9 mouse cellular contexts compared by ENCODE assay signal in genomic region chr8:105290554-105291314, GRCm38 (mm10). TPM values are rescaled to one million over a fixed set of nuclear protein-coding genes. Genes with fewer than 3 reads are reported as not detected.
DNase-seq lines count a peak whose midpoint lies in the region; ATAC-seq and TF ChIP-seq lines count a peak whose summit lies in the region.
"Had no signal": no experiment of that assay in that cellular context is flagged by ENCODE, and none has a peak within 500 bp of the region (broad histone marks: within the 10 kb centered on the region; RNA-seq: fewer than 3 reads in every experiment).

No protein-coding gene starts in this region.

- no peak for ATAC-seq in embryonic facial prominence, embryonic 13.5 days (ENCODE audit: insufficient number of reproducible peaks, insufficient read depth, low FRiP score, low TSS enrichment, low read depth)
- ATAC-seq in heart, embryonic 13.5 days (ENCODE audit: extremely low read depth, insufficient number of reproducible peaks, low FRiP score, low TSS enrichment): no peak
- ATAC-seq in kidney, embryonic 16.5 days (ENCODE audit: low FRiP score, low TSS enrichment): no peak
- no peak for ATAC-seq in liver, embryonic 15.5 days (ENCODE audit: insufficient read depth)
- no peak for ATAC-seq in neural tube, embryonic 11.5 days (ENCODE audit: insufficient read depth, low FRiP score, low TSS enrichment)
- no peak for ATAC-seq in stomach, postnatal 0 days (ENCODE audit: low FRiP score, low TSS enrichment)

- no peaks in the 10 kb centered on the region for H3K9me3 ChIP-seq in embryonic facial prominence, embryonic 13.5 days
- H3K9me3 ChIP-seq in heart, embryonic 13.5 days: no peaks in the 10 kb centered on the region
- no peaks in the 10 kb centered on the region for H3K9me3 ChIP-seq in kidney, embryonic 16.5 days (ENCODE audit: low read length)
- no peaks in the 10 kb centered on the region for H3K9me3 ChIP-seq in liver, embryonic 15.5 days (replicated peaks)
- no peaks in the 10 kb centered on the region for H3K9me3 ChIP-seq in neural tube, embryonic 11.5 days (ENCODE audit: control insufficient read depth, low read length)
- H3K9me3 ChIP-seq in stomach, postnatal 0 days (ENCODE audit: control insufficient read depth, low read length): no peaks in the 10 kb centered on the region

- H3K9ac ChIP-seq in embryonic facial prominence, embryonic 13.5 days: no peak overlapping the region
- no peak overlapping the region for H3K9ac ChIP-seq in heart, embryonic 13.5 days
- no peak overlapping the region for H3K9ac ChIP-seq in kidney, embryonic 16.5 days (replicated peaks; ENCODE audit: low read length)
- no peak overlapping the region for H3K9ac ChIP-seq in liver, embryonic 15.5 days
- no peak overlapping the region for H3K9ac ChIP-seq in neural tube, embryonic 11.5 days (ENCODE audit: low read length)
- no peak overlapping the region for H3K9ac ChIP-seq in stomach, postnatal 0 days (ENCODE audit: low read length)

- DNase-seq in B cell, adult 2 months: peak; percentile 94 to 95
- peak; percentile 96 for DNase-seq in adrenal gland, postnatal 14 days
- peak; percentile 91 for DNase-seq in neural tube, embryonic 11.5 days (ENCODE audit: low spot score)
- DNase-seq in stomach, postnatal 0 days (ENCODE audit: low spot score): peak; percentile 93

- H3K27me3 ChIP-seq in embryonic facial prominence, embryonic 13.5 days: peaks cover 29% of the 10 kb centered on the region
- peaks cover 49% of the 10 kb centered on the region for H3K27me3 ChIP-seq in heart, embryonic 13.5 days (replicated peaks)
- peaks cover 11% of the 10 kb centered on the region for H3K27me3 ChIP-seq in kidney, embryonic 16.5 days (ENCODE audit: insufficient read depth, low read length)
- H3K27me3 ChIP-seq in liver, embryonic 15.5 days: peaks cover 48% of the 10 kb centered on the region
- peaks cover 11% of the 10 kb centered on the region for H3K27me3 ChIP-seq in neural tube, embryonic 11.5 days (ENCODE audit: control insufficient read depth, insufficient read depth, low read length)
- no peaks in the 10 kb centered on the region for H3K27me3 ChIP-seq in stomach, postnatal 0 days (ENCODE audit: control insufficient read depth, insufficient read depth, low read length)

- no peak for TF ChIP-seq EP300 in stomach, postnatal 0 days (optimal IDR thresholded peaks at IDR 0.05)

- WGBS in embryonic facial prominence, embryonic 13.5 days: 5% methylated on average over 31 of the region's 31 CpGs
- WGBS in heart, embryonic 13.5 days: 8% methylated on average over 31 of the region's 31 CpGs
- 6% methylated on average over 31 of the region's 31 CpGs for WGBS in kidney, embryonic 16.5 days
- WGBS in liver, embryonic 15.5 days (ENCODE audit: insufficient replicate concordance): 15% methylated on average over 31 of the region's 31 CpGs
- WGBS in neural tube, embryonic 11.5 days: 9% methylated on average over 31 of the region's 31 CpGs
- WGBS in stomach, postnatal 0 days: 11% methylated on average over 31 of the region's 31 CpGs

- peaks cover 31% of the 10 kb centered on the region for H3K4me1 ChIP-seq in embryonic facial prominence, embryonic 13.5 days
- H3K4me1 ChIP-seq in heart, embryonic 13.5 days: peaks cover 26% of the 10 kb centered on the region
- peaks cover 20% of the 10 kb centered on the region for H3K4me1 ChIP-seq in kidney, embryonic 16.5 days (ENCODE audit: insufficient read depth, low read length)
- peaks cover 39% of the 10 kb centered on the region for H3K4me1 ChIP-seq in liver, embryonic 15.5 days (replicated peaks)
- 0 out of 2 replicates have a peak, but pooled peaks cover 10% of the 10 kb centered on the region for H3K4me1 ChIP-seq in neural tube, embryonic 11.5 days (ENCODE audit: control insufficient read depth, insufficient read depth, low read length)
- peaks cover 8% of the 10 kb centered on the region for H3K4me1 ChIP-seq in stomach, postnatal 0 days (replicated peaks; ENCODE audit: control insufficient read depth, insufficient read depth)

- TF ChIP-seq CTCF in stomach, postnatal 0 days (IDR thresholded peaks at IDR 0.05; ENCODE audit: low read depth): peak; percentile 98

- peak overlapping the region; percentile 84 for H3K4me2 ChIP-seq in embryonic facial prominence, embryonic 13.5 days
- peak overlapping the region; percentile 90 for H3K4me2 ChIP-seq in heart, embryonic 13.5 days
- peak overlapping the region; percentile 91 for H3K4me2 ChIP-seq in kidney, embryonic 16.5 days (replicated peaks; ENCODE audit: low read depth, low read length)
- peak overlapping the region; percentile 82 for H3K4me2 ChIP-seq in liver, embryonic 15.5 days
- H3K4me2 ChIP-seq in neural tube, embryonic 11.5 days (ENCODE audit: low read depth): peak overlapping the region; percentile 74
- no peak overlapping the region for H3K4me2 ChIP-seq in stomach, postnatal 0 days (replicated peaks; ENCODE audit: low read depth)

- H3K4me3 ChIP-seq in embryonic facial prominence, embryonic 13.5 days: peak overlapping the region; percentile 56
- H3K4me3 ChIP-seq in heart, embryonic 13.5 days: peak overlapping the region; percentile 59
- peak overlapping the region; percentile 1; the same call in 1 of the 2 replicates for H3K4me3 ChIP-seq in kidney, embryonic 16.5 days (ENCODE audit: low read length)
- no peak overlapping the region for H3K4me3 ChIP-seq in liver, embryonic 15.5 days (replicated peaks)
- peak overlapping the region; percentile 47; the same call in 1 of the 2 replicates for H3K4me3 ChIP-seq in neural tube, embryonic 11.5 days (ENCODE audit: low read depth, low read length)
- H3K4me3 ChIP-seq in stomach, postnatal 0 days (ENCODE audit: low read depth, low read length): no peak overlapping the region

- H3K36me3 ChIP-seq in embryonic facial prominence, embryonic 13.5 days: peaks cover under 1% of the 10 kb centered on the region; the same call in 1 of the 2 replicates
- no peaks in the 10 kb centered on the region for H3K36me3 ChIP-seq in heart, embryonic 13.5 days
- no peaks in the 10 kb centered on the region for H3K36me3 ChIP-seq in kidney, embryonic 16.5 days (ENCODE audit: insufficient read depth, low read length)
- H3K36me3 ChIP-seq in liver, embryonic 15.5 days (replicated peaks): no peaks in the 10 kb centered on the region
- no peaks in the 10 kb centered on the region for H3K36me3 ChIP-seq in neural tube, embryonic 11.5 days (ENCODE audit: control insufficient read depth, insufficient read depth, low read length)
- no peaks in the 10 kb centered on the region for H3K36me3 ChIP-seq in stomach, postnatal 0 days (ENCODE audit: control insufficient read depth, insufficient read depth, low read length)

- no peak overlapping the region for H3K27ac ChIP-seq in embryonic facial prominence, embryonic 13.5 days
- no peak overlapping the region for H3K27ac ChIP-seq in heart, embryonic 13.5 days (replicated peaks)
- no peak overlapping the region for H3K27ac ChIP-seq in kidney, embryonic 16.5 days (ENCODE audit: low read length)
- no peak overlapping the region for H3K27ac ChIP-seq in liver, embryonic 15.5 days (replicated peaks)
- H3K27ac ChIP-seq in neural tube, embryonic 11.5 days (ENCODE audit: low read depth, low read length): no peak overlapping the region
- no peak overlapping the region for H3K27ac ChIP-seq in stomach, postnatal 0 days (replicated peaks)

RNA-seq across cellular contexts. Expression of gene 4931428F04Rik, which starts 1.1 kb away (rescaled TPM):
- total RNA-seq in adrenal gland, postnatal 14 days (2021): 2.6 and 4.6 TPM in 2 replicates
- 22.1 and 23.0 TPM in 2 replicates for polyA plus RNA-seq in embryonic facial prominence, embryonic 13.5 days (2015; fragmentation: Nextera tagmentation; extraction: Ambion mirVana)
- 6.0 and 6.5 TPM in 2 replicates for polyA plus RNA-seq in heart, embryonic 13.5 days (2015; fragmentation: Nextera tagmentation; extraction: Ambion mirVana)
- polyA plus RNA-seq in kidney, embryonic 16.5 days (2015; fragmentation: Nextera tagmentation; extraction: Ambion mirVana): 10.5 and 13.4 TPM in 2 replicates
- polyA plus RNA-seq in liver, embryonic 15.5 days (2015; fragmentation: Nextera tagmentation; extraction: Ambion mirVana): 0.59 and 0.68 TPM in 2 replicates
- polyA plus RNA-seq in neural tube, embryonic 11.5 days (2014; fragmentation: Nextera tagmentation; extraction: Ambion mirVana): 46.1 and 50.8 TPM in 2 replicates
- polyA plus RNA-seq in stomach, postnatal 0 days (2015; fragmentation: Nextera tagmentation; extraction: Ambion mirVana): 1.9 and 3.0 TPM in 2 replicates

RNA-seq across cellular contexts. Expression of gene Exoc3l, which starts 5.2 kb away (rescaled TPM):
- total RNA-seq in adrenal gland, postnatal 14 days (2021): 16.0 and 20.2 TPM in 2 replicates
- 10.2 and 11.1 TPM in 2 replicates for polyA plus RNA-seq in embryonic facial prominence, embryonic 13.5 days (2015; fragmentation: Nextera tagmentation; extraction: Ambion mirVana)
- polyA plus RNA-seq in heart, embryonic 13.5 days (2015; fragmentation: Nextera tagmentation; extraction: Ambion mirVana): 15.5 and 15.9 TPM in 2 replicates
- 29.5 and 32.1 TPM in 2 replicates for polyA plus RNA-seq in kidney, embryonic 16.5 days (2015; fragmentation: Nextera tagmentation; extraction: Ambion mirVana)
- 6.0 and 6.7 TPM in 2 replicates for polyA plus RNA-seq in liver, embryonic 15.5 days (2015; fragmentation: Nextera tagmentation; extraction: Ambion mirVana)
- polyA plus RNA-seq in neural tube, embryonic 11.5 days (2014; fragmentation: Nextera tagmentation; extraction: Ambion mirVana): 12.1 and 13.9 TPM in 2 replicates
- 3.4 and 3.7 TPM in 2 replicates for polyA plus RNA-seq in stomach, postnatal 0 days (2015; fragmentation: Nextera tagmentation; extraction: Ambion mirVana)

RNA-seq across cellular contexts. Expression of gene E2f4, which starts 6.7 kb away (rescaled TPM):
- total RNA-seq in adrenal gland, postnatal 14 days (2021): 44.5 and 44.9 TPM in 2 replicates
- 78.9 and 81.7 TPM in 2 replicates for polyA plus RNA-seq in embryonic facial prominence, embryonic 13.5 days (2015; fragmentation: Nextera tagmentation; extraction: Ambion mirVana)
- 58.7 and 59.3 TPM in 2 replicates for polyA plus RNA-seq in heart, embryonic 13.5 days (2015; fragmentation: Nextera tagmentation; extraction: Ambion mirVana)
- polyA plus RNA-seq in kidney, embryonic 16.5 days (2015; fragmentation: Nextera tagmentation; extraction: Ambion mirVana): 90.1 and 108 TPM in 2 replicates
- 197 and 211 TPM in 2 replicates for polyA plus RNA-seq in liver, embryonic 15.5 days (2015; fragmentation: Nextera tagmentation; extraction: Ambion mirVana)
- 103 and 107 TPM in 2 replicates for polyA plus RNA-seq in neural tube, embryonic 11.5 days (2014; fragmentation: Nextera tagmentation; extraction: Ambion mirVana)
- 31.0 and 38.5 TPM in 2 replicates for polyA plus RNA-seq in stomach, postnatal 0 days (2015; fragmentation: Nextera tagmentation; extraction: Ambion mirVana)

RNA-seq across cellular contexts. Expression of gene Elmo3, which starts 14.7 kb away (rescaled TPM):
- 3.9 and 5.0 TPM in 2 replicates for total RNA-seq in adrenal gland, postnatal 14 days (2021)
- polyA plus RNA-seq in embryonic facial prominence, embryonic 13.5 days (2015; fragmentation: Nextera tagmentation; extraction: Ambion mirVana): 6.0 and 6.7 TPM in 2 replicates
- polyA plus RNA-seq in heart, embryonic 13.5 days (2015; fragmentation: Nextera tagmentation; extraction: Ambion mirVana): 2.3 and 2.6 TPM in 2 replicates
- 13.3 and 13.9 TPM in 2 replicates for polyA plus RNA-seq in kidney, embryonic 16.5 days (2015; fragmentation: Nextera tagmentation; extraction: Ambion mirVana)
- polyA plus RNA-seq in liver, embryonic 15.5 days (2015; fragmentation: Nextera tagmentation; extraction: Ambion mirVana): 3.4 and 4.4 TPM in 2 replicates
- polyA plus RNA-seq in neural tube, embryonic 11.5 days (2014; fragmentation: Nextera tagmentation; extraction: Ambion mirVana): 1.0 and 1.9 TPM in 2 replicates
- 17.1 and 19.9 TPM in 2 replicates for polyA plus RNA-seq in stomach, postnatal 0 days (2015; fragmentation: Nextera tagmentation; extraction: Ambion mirVana)

RNA-seq across cellular contexts. Expression of gene Nol3, which starts 14.8 kb away (rescaled TPM):
- 11.5 and 13.4 TPM in 2 replicates for total RNA-seq in adrenal gland, postnatal 14 days (2021)
- polyA plus RNA-seq in embryonic facial prominence, embryonic 13.5 days (2015; fragmentation: Nextera tagmentation; extraction: Ambion mirVana): 1.8 and 2.8 TPM in 2 replicates
- 2.5 and 2.7 TPM in 2 replicates for polyA plus RNA-seq in heart, embryonic 13.5 days (2015; fragmentation: Nextera tagmentation; extraction: Ambion mirVana)
- 1.2 and 1.4 TPM in 2 replicates for polyA plus RNA-seq in kidney, embryonic 16.5 days (2015; fragmentation: Nextera tagmentation; extraction: Ambion mirVana)
- polyA plus RNA-seq in liver, embryonic 15.5 days (2015; fragmentation: Nextera tagmentation; extraction: Ambion mirVana): 0.22 and 0.30 TPM in 2 replicates
- 2.7 and 3.5 TPM in 2 replicates for polyA plus RNA-seq in neural tube, embryonic 11.5 days (2014; fragmentation: Nextera tagmentation; extraction: Ambion mirVana)
- 1.2 and 1.4 TPM in 2 replicates for polyA plus RNA-seq in stomach, postnatal 0 days (2015; fragmentation: Nextera tagmentation; extraction: Ambion mirVana)
- polyA plus RNA-seq: erythroblast, embryonic 14.5 days had no signal

Comparison
In these comparisons a context has a peak if more than half of its experiments do, and no peak if none do; other contexts are left out.
1. H3K4me3 ChIP-seq: peak in embryonic facial prominence, embryonic 13.5 days (single experiment), heart, embryonic 13.5 days (single experiment), kidney, embryonic 16.5 days (single experiment) and neural tube, embryonic 11.5 days (single experiment); none in liver, embryonic 15.5 days (single experiment) and stomach, postnatal 0 days (single experiment).
2. Peak in every context shown above with its lines, with median percentiles within 50 percentile points of each other: DNase-seq.